Mouse (Mus musculus) testis, adult 2 months (tissue): ENCODE measurements around the gene Gse1. TPM values are rescaled to one million over a fixed set of nuclear protein-coding genes. Genes with fewer than 3 reads are reported as not detected.

Experiments
- H3K27ac ChIP-seq: fragments of 200-500 bp; 2 replicates; pipeline ENCODE4 v1.5.1; 2012; ENCODE audit warnings: low read depth, low read length; ENCODE audit not compliant: control insufficient read depth, insufficient read depth
- H3K27me3 ChIP-seq: fragments of 200-500 bp; 2 replicates; pipeline ENCODE4 v1.6.1; 2012; ENCODE audit warnings: mild to moderate bottlenecking, low read length, moderate library complexity; ENCODE audit not compliant: control insufficient read depth, insufficient read depth
- H3K36me3 ChIP-seq: fragments of 200-500 bp; 2 replicates; pipeline ENCODE4 v1.6.1; 2012; ENCODE audit warnings: mild to moderate bottlenecking, low read length; ENCODE audit not compliant: control insufficient read depth, insufficient read depth
- H3K4me1 ChIP-seq: fragments of 200-500 bp; 2 replicates; pipeline ENCODE4 v1.6.1; 2012; ENCODE audit warnings: low read length; ENCODE audit not compliant: control insufficient read depth, insufficient read depth
- H3K4me3 ChIP-seq: fragments of 200-500 bp; 2 replicates; pipeline ENCODE4 v1.5.1; 2012; ENCODE audit warnings: low read depth, mild to moderate bottlenecking, low read length, moderate library complexity, mixed read lengths; ENCODE audit not compliant: control insufficient read depth
- CTCF ChIP-seq: fragments of 200-500 bp; IDR thresholded peaks from 2 replicates; pipeline ENCODE4 v1.5.1; 2012; ENCODE audit warnings: low read depth, mild to moderate bottlenecking, inconsistent platforms, low read length, moderate library complexity; ENCODE audit not compliant: control insufficient read depth, insufficient read depth, insufficient replicate concordance
- POLR2A ChIP-seq: fragments of 200-500 bp; IDR thresholded peaks from 2 replicates; pipeline ENCODE4 v1.6.1; 2012; ENCODE audit warnings: low read depth, mild to moderate bottlenecking, inconsistent platforms, low read length, moderate library complexity; ENCODE audit not compliant: control insufficient read depth
- polyA plus RNA-seq: library from polyadenylated mRNA; depleted of rRNA; stranded (reverse); fragments of >200 nt; gene quantifications from 2 replicates; pipeline ENCODE4 v1.2.3, GENCODE M21; 2012

The Gse1 gene
- polyA plus RNA-seq, 1 experiment, result 4.0 TPM

DNA sequence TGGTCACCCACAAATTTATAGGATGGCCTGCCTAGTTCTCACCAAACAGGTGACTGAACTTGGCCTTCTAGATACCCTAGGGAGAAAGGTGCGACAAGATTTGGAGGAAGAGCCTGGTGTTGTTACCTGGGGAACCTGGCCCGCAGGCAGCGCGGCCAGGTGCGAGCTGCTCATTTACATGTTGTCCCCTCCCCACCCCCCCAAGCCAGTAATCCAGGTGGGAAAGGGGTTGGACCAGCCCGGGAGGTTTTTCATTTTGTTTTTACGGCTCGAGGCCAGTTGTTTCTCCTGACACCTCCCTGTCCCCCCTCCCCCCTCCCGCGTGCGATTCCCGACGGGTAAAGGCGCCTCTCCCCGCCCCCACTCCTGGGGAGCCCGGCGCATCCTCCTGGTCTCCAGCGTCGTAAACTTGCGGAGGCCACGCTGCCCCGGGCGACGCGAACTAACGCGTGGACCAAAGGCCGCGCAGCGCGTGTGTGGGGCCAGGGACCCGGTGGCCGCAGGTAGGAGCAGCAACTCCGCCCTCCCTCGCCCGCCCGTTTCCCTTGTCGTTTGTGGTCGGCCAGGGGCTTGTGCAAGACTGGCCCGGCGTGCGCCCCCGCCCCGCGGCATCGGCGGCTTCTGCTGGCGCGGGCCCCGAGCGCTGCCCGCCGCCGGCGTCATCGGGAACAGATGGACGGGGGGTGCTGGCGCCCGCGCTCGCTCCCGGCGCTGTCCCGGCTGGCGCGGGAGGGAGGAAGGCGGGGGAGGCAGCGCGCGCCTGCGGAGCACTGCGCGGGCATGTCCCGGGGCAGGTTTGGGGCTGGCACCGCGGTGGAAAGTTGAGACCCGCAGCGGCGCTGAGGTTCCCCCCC lies 307.4 kb downstream of the Gse1 start:
- H3K27me3 ChIP-seq, result no peaks in the 10 kb centered on the region
- no peaks in the 10 kb centered on the region for H3K36me3 ChIP-seq
- H3K4me3 ChIP-seq, result peak overlapping the region; percentile 83
- H3K4me1 ChIP-seq, result peaks cover 65% of the 10 kb centered on the region
- no peak overlapping the region for H3K27ac ChIP-seq
- TF ChIP-seq POLR2A (no peak), CTCF (no peak)

DNA sequence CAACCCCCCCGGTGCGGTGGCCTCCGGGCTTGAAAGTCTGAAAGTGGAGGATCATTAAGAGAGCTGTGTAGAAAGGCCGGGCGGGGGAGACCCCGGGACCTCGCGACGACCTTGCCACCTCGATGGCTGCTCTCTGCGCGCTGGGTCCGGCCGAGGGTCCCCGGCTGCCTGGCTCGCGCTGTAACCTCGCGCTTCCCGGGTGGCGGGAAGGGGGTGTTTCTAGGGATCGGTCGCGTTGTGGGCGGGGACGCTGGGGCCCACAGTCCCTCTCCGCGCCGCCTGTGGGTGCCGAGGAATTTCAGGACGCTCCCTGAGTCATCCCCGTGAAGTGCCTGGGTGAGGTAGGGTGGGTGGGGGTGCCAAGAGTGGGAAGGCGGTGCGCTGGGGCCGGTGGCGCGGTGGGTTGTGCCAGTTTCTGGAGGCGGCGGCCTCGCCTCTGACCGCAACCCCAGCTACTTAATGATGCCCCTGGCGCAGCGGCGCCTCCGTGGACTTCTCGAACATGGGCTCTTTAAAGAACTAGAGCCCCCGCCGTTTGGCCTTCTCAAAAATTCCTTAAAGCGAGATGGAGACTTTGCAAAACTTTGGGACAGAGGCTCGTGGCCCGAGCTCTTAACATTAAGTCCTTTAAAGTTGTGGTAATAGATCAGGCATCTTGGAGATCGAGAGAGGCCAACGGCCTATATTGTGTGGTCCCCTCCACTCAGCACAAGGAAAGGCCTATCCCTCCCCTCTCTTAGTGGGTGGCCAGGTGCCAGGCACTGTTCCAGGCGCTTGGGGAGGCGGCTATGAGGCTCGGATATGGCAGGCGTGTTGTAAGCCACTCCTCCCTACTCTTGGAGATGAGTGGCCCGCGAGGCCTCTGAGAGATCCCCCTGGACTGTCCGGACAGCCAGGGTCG lies 308.3 kb downstream of the Gse1 start:
- H3K4me3 ChIP-seq, result peak overlapping the region; percentile 83
- H3K36me3 ChIP-seq, result no peaks in the 10 kb centered on the region
- peaks cover 65% of the 10 kb centered on the region for H3K4me1 ChIP-seq
- H3K27ac ChIP-seq, result peak overlapping the region; percentile 84
- TF ChIP-seq POLR2A, result 0 out of 2 replicates have a peak, but pooled peaks have one; percentile 21
- TF ChIP-seq CTCF, result no peak
- H3K27me3 ChIP-seq, result no peaks in the 10 kb centered on the region

DNA sequence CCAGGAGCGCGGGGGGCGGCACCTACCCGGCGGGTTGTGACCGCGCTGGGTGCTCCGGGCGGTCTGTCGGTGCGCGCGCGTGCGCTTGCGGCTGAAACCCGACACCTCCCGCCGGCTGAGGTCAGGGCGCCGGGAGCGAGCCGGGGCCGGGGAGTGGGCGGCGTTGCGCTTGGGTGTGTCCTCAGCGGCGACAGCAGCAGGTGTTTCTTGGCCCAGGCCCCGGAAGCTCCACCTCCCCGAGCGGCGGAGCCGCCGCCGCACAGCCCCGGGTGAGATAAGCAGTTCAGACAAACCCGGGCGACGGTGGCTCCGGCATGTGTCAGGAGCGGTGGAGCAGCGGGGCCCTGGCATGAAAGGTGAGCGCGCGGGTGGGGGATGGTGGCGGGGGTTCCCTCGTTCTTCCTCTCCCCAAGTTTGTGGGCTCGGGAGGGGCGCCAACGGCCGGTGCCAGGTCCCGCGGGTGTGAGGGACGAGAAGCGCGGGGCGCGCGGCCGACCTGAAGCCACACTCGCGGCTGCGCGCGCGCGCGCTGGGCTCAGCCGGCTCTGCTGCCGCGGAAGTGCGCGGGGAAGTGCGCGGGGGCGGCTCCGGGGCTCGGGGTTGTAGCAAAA lies 309.1 kb downstream of the Gse1 start:
- TF ChIP-seq POLR2A, result no peak
- no peak for TF ChIP-seq CTCF
- Histone ChIP-seq H3K4me3 (peak overlapping the region; percentile 83), H3K27ac (peak overlapping the region; percentile 84), H3K27me3 (no peaks in the 10 kb centered on the region), H3K36me3 (no peaks in the 10 kb centered on the region), H3K4me1 (peaks cover 62% of the 10 kb centered on the region)

DNA sequence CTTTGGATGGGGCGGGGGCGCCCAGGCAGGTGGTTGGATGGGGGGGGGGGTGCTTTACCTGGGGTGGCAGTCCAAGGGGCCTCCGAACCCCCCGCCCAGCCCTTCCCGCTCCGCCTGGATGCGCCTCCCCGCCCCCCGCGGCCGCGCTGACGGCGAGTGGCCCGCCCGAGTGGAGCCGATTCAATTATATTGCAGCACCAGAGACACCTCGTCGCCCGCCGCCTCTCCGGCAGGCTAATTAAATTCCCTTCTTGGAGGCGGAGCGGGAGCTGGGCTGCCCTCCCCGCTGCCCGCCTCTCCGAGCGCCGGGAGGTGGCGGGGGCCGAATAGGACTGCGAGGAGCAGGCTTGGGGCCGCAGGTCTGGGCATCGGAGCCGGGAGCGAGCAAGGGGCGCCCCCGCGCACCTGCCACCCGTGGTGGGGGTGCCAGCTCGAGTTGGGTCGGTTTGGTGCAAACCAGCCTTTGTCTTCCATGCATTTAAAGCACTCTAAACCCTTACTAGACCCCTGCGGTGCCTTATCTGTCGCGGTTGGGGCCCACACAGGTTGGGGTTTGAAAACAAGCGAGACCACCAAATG lies 309.7 kb downstream of the Gse1 start:
- no peaks in the 10 kb centered on the region for H3K36me3 ChIP-seq
- no peaks in the 10 kb centered on the region for H3K27me3 ChIP-seq
- H3K4me3 ChIP-seq, result peak overlapping the region; percentile 59
- no peak overlapping the region for H3K27ac ChIP-seq
- TF ChIP-seq POLR2A, result no peak
- no peak for TF ChIP-seq CTCF
- peaks cover 62% of the 10 kb centered on the region for H3K4me1 ChIP-seq

DNA sequence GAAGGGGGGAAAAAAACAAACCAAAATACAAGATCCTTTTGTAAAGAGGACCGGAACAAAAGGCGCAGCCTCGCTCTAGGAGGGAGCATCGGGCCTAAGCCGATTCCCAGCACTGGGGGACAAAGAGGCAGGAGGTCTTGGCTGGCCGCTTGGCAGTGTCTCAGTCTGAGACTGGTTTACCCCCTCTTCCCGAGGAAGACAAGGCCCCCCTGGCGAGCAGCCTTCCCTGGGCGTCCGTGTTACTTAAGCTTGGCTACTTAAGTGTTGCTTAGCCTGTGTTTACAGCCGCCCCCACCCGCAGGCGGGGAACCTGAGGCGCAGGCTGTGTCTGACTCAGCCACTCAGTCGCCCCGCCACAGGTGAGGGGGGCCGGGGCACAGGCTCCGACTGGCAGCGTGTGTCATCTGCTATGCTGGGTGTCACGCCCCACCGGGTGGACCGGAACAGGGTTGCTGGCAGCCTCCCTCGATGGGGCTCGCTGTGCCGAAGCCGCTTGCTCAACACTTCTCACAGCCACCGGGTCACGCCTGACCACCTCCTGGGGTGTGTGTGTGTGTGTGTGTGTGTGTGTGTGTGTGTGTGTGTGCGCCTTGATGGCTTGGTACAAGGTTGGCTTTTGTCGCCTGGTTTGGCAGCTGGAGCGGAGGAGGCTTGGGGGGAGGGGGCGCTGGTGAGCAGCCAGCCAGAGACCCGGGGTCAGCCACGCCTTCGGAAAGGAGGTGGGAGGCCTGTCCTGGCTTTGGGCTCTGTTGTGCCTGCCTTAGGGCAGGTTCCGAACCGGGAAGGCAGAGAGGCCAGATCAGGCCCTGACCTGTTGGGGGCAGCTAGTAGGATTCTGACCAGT lies 310.4 kb downstream of the Gse1 start:
- TF ChIP-seq POLR2A, result no peak
- no peak for TF ChIP-seq CTCF
- Histone ChIP-seq H3K36me3 (no peaks in the 10 kb centered on the region), H3K27ac (no peak overlapping the region), H3K4me3 (peak overlapping the region; percentile 59), H3K4me1 (peaks cover 59% of the 10 kb centered on the region), H3K27me3 (no peaks in the 10 kb centered on the region)

DNA sequence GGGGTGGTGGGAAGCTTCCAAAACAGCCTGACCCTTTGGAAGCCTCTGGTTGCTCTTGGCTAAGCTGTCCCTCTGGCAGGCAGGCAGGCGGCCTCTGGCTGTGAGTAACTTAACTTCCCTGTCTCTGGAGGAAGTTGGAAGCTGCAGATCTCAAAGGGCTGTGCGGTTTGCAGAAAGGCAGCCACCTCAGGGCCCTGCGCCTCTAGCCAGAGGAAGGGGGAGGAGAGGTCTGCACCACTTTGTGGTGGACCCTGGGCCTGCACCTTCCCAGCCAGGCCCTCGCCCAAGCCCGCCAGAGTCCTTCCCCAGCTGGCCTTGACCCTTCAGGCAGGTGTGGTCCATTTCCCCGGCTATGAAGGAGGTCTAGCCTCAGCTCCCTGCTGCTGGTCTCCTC lies 311.1 kb downstream of the Gse1 start:
- H3K36me3 ChIP-seq, result no peaks in the 10 kb centered on the region
- no peaks in the 10 kb centered on the region for H3K27me3 ChIP-seq
- H3K4me3 ChIP-seq, result no peak overlapping the region
- TF ChIP-seq CTCF, result no peak
- TF ChIP-seq POLR2A, result no peak
- no peak overlapping the region for H3K27ac ChIP-seq
- peaks cover 53% of the 10 kb centered on the region for H3K4me1 ChIP-seq
